Mouse (Mus musculus) heart, embryonic 11.5 days (tissue): ENCODE data around the gene Fabp2. TPM values are rescaled to one million over a fixed set of nuclear protein-coding genes. Genes with fewer than 3 reads are reported as not detected.

Experiments
- ATAC-seq: fragments of 200-750 bp; cut with Nextera tagmentation; replicated peaks from 2 replicates; pipeline ENCODE4 v1.8.0; 2017; ENCODE audit warnings: moderate library complexity; ENCODE audit not compliant: insufficient number of reproducible peaks, low FRiP score, low TSS enrichment
- H3K27ac ChIP-seq: fragments of 300-500 bp; sonication (generic); 2 replicates; pipeline ENCODE4 v1.5.1; 2014; ENCODE audit warnings: mild to moderate bottlenecking, low read depth, low read length
- H3K27me3 ChIP-seq: fragments of 300-500 bp; sonication (generic); 2 replicates; pipeline ENCODE4 v1.6.1; 2014; ENCODE audit warnings: mild to moderate bottlenecking, low read length, mixed read lengths; ENCODE audit not compliant: control insufficient read depth, insufficient read depth
- H3K36me3 ChIP-seq: fragments of 300-500 bp; sonication (generic); 2 replicates; pipeline ENCODE4 v1.6.1; 2014; ENCODE audit warnings: mild to moderate bottlenecking, low read length, moderate library complexity, mixed read lengths; ENCODE audit not compliant: control insufficient read depth, insufficient read depth
- H3K4me1 ChIP-seq: fragments of 300-500 bp; sonication (generic); 2 replicates; pipeline ENCODE4 v1.6.1; 2014; ENCODE audit warnings: low read length; ENCODE audit not compliant: control insufficient read depth, insufficient read depth
- H3K4me2 ChIP-seq: fragments of 300-500 bp; sonication (generic); 2 replicates; pipeline ENCODE4 v1.6.1; 2014; ENCODE audit warnings: mild to moderate bottlenecking, moderate library complexity
- H3K4me3 ChIP-seq: fragments of 300-500 bp; sonication (generic); 2 replicates; pipeline ENCODE4 v1.5.1; 2014; ENCODE audit warnings: low read depth, low read length
- H3K9ac ChIP-seq: fragments of 300-500 bp; sonication (generic); 2 replicates; pipeline ENCODE4 v1.6.1; 2014; ENCODE audit warnings: mild to moderate bottlenecking, low read depth, low read length, moderate library complexity
- H3K9me3 ChIP-seq: fragments of 300-500 bp; sonication (generic); replicated peaks from 2 replicates; pipeline ENCODE4 v1.6.1; 2016; ENCODE audit warnings: low read length; ENCODE audit not compliant: control insufficient read depth
- WGBS: fragments of 180-500 bp; shearing (Covaris S2); extraction: QIAGEN DNeasy Blood & Tissue Kit; methylation state at CpG from one replicate; pipeline ENCODE4 v1.1.7; 2014; ENCODE audit not compliant: insufficient replicate concordance; 5-methylcytosine and 5-hydroxymethylcytosine counted together
- polyA plus RNA-seq: library from polyadenylated mRNA; unstranded; fragments of >200 nt; fragmentation: Nextera tagmentation; extraction: Ambion mirVana; gene quantifications from 2 replicates; pipeline ENCODE4 v1.2.1, GENCODE M21; 2014

Fabp2 gene
- polyA plus RNA-seq, 1 experiment from 2014 or later: 0.27 TPM

DNA sequence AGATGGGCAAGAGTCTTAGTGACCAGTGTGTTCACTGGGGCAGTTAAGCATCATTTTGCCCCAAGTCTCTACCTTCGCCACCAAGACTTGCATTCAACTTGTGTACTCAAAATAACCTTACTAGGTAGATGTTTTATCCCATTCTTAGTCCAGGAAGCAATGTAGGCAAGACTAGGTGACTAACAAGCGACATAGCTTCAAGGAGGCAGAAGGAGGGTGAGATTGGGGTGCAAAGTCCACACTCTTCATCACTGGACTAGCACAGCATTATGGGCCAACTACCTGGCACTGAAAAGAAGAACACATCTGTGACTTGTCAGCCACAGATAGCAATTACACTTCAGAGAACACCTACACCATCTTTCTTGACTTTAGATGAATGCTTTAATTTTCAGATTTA, 18.0 kb upstream of the Fabp2 start:
- Histone ChIP-seq H3K9me3 (no peaks in the 10 kb centered on the region), H3K36me3 (no peaks in the 10 kb centered on the region), H3K4me1 (no peaks in the 10 kb centered on the region), H3K9ac (no peak overlapping the region), H3K4me2 (no peak overlapping the region), H3K27me3 (no peaks in the 10 kb centered on the region), H3K4me3 (no peak overlapping the region), H3K27ac (no peak overlapping the region)
- no peak for ATAC-seq
- WGBS: 83% methylated on average over 2 of the region's 2 CpGs

GRCm38 (mm10) chr3:122877543-122877942, 17.3 kb upstream of the Fabp2 start:
- H3K4me2 ChIP-seq: no peak overlapping the region
- H3K9ac ChIP-seq: no peak overlapping the region
- no peaks in the 10 kb centered on the region for H3K9me3 ChIP-seq
- no peaks in the 10 kb centered on the region for H3K4me1 ChIP-seq
- WGBS: 78% methylated on average over 3 of the region's 3 CpGs
- no peaks in the 10 kb centered on the region for H3K27me3 ChIP-seq
- H3K4me3 ChIP-seq: no peak overlapping the region
- H3K27ac ChIP-seq: no peak overlapping the region
- no peaks in the 10 kb centered on the region for H3K36me3 ChIP-seq
- no peak for ATAC-seq

DNA sequence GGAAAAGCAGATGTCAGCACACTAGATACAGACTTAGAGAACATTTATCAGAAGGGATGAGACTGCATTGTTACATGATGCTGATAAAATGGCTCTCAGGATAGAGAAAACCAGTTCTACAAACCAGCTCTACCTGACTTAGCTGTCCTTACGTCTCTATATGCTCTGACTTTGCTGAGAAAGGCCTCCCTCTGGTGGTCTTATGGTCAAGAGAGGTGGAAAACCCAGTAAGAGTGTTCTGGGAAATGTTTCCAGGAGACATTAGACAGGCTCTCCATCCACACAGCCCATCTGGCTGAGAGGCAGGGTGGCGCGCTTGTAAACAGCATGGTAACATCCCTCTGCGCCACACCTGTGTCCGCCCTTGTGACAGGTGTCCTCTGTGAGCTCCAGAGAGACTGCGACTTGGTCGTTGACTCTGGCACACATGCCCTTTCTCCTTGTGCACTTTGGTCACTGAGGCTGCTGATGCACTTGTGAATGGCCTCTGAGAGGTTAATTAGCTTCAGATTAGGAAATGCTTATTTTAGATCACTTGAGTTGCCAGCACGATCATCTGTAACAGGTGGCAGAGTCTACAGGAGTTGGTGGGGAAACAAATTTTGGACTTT, 16.1 kb upstream of the Fabp2 start:
- ATAC-seq: no peak
- H3K4me1 ChIP-seq: no peaks in the 10 kb centered on the region
- no peak overlapping the region for H3K4me2 ChIP-seq
- no peak overlapping the region for H3K9ac ChIP-seq
- H3K27me3 ChIP-seq: no peaks in the 10 kb centered on the region
- no peak overlapping the region for H3K27ac ChIP-seq
- H3K36me3 ChIP-seq: no peaks in the 10 kb centered on the region
- H3K9me3 ChIP-seq: no peaks in the 10 kb centered on the region
- no peak overlapping the region for H3K4me3 ChIP-seq
- WGBS: 72% methylated on average over 8 of the region's 8 CpGs

DNA sequence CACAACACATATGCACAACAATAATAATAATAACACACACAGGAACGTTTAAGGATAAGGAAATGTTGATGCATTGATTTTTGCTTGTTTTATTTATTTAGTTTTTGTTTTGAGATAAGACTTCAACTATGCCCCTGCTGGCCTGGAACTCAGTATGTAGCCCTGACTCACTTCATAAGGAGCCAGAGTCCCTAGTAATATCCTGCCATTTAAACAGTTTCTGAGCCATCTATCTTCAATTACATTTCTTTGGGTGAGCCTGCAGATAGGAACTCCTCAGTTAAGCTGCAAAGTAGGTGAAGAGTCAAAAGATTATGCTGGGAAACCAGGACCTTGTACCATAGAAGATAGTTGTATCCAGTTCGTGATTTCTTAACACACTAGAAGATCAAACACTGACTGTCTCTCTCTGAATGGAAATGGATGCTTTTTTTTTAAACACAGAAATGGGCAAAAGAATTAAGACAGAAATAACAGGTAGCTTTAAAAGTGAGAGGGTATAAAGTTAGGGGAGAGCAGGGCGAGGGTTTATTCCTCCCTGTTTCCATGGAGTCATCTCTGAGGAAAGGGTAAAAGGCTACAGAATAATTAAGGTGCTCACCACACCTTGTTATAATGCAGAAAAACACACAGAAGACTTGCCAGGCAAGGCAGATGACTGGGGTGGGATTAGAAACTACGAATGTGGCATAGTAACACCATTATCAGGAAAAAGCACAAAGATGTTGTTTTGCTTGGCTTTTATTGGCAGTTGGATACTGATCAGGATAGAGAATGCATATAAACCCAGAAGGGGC, 7.2 kb upstream of the Fabp2 start:
- whole genome bisulfite sequencing: 64% methylated on average over 4 of the region's 4 CpGs
- no peak for ATAC-seq
- Histone ChIP-seq H3K9me3 (no peaks in the 10 kb centered on the region), H3K27me3 (no peaks in the 10 kb centered on the region), H3K4me2 (no peak overlapping the region), H3K4me3 (no peak overlapping the region), H3K9ac (no peak overlapping the region), H3K4me1 (no peaks in the 10 kb centered on the region), H3K36me3 (no peaks in the 10 kb centered on the region), H3K27ac (no peak overlapping the region)

DNA sequence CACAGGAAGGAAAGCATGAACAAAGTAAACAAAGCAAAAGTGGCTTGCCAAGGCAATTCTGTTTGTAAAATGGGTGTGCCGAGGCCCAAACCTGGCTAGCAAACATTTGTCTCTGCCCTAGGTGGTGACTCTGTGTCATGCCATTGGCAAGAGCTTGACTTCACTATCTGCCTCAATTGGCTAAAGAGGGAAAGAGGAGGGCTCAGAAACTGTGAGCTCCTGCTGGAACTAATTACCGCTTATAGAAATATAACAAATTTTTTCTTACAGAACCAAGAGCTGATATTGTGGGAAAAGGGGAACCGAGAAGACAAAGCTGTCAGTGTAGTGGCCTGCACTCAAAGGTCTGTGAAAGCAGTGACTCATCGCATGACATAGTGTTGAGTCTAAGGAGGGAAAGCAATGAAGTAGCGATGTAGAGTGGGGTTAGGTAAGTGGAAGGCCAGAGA, 6.5 kb upstream of the Fabp2 start:
- WGBS: 59% methylated on average over 5 of the region's 5 CpGs
- H3K4me1 ChIP-seq: no peaks in the 10 kb centered on the region
- H3K36me3 ChIP-seq: no peaks in the 10 kb centered on the region
- no peak overlapping the region for H3K4me3 ChIP-seq
- no peak overlapping the region for H3K27ac ChIP-seq
- H3K9me3 ChIP-seq: no peaks in the 10 kb centered on the region
- no peaks in the 10 kb centered on the region for H3K27me3 ChIP-seq
- ATAC-seq: no peak
- H3K9ac ChIP-seq: no peak overlapping the region
- H3K4me2 ChIP-seq: no peak overlapping the region

GRCm38 (mm10) chr3:122895189-122895731, 388 bp downstream of the Fabp2 start:
- 63% methylated on average over 11 of the region's 11 CpGs for WGBS
- no peak for ATAC-seq
- no peak overlapping the region for H3K4me2 ChIP-seq
- no peaks in the 10 kb centered on the region for H3K9me3 ChIP-seq
- no peaks in the 10 kb centered on the region for H3K36me3 ChIP-seq
- H3K27me3 ChIP-seq: no peaks in the 10 kb centered on the region
- H3K9ac ChIP-seq: no peak overlapping the region
- no peak overlapping the region for H3K4me3 ChIP-seq
- no peak overlapping the region for H3K27ac ChIP-seq
- no peaks in the 10 kb centered on the region for H3K4me1 ChIP-seq

DNA sequence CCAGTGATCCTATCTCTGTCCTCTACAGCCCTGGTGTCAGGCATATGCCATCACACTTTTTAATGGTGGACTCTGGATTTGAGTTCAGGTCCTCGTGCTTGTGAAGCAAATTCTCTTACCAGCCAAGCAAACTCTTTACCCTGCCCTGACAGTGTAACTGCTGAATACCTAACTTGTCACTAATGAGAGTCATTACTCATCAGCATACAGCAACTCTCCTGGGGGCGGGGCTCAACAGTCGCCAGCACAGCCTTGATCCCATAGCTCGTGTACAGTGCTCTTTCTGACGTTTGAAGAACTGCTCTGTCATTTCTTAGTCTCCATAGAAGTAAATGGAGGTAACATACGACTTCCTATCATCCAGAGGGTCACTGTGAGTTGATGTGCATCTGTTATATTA, 3.4 kb downstream of the Fabp2 start:
- no peak for ATAC-seq
- Histone ChIP-seq H3K4me2 (no peak overlapping the region), H3K4me3 (no peak overlapping the region), H3K9me3 (no peaks in the 10 kb centered on the region), H3K36me3 (no peaks in the 10 kb centered on the region), H3K9ac (no peak overlapping the region), H3K27me3 (no peaks in the 10 kb centered on the region), H3K4me1 (no peaks in the 10 kb centered on the region), H3K27ac (no peak overlapping the region)
- WGBS: 62% methylated on average over 6 of the region's 6 CpGs

DNA sequence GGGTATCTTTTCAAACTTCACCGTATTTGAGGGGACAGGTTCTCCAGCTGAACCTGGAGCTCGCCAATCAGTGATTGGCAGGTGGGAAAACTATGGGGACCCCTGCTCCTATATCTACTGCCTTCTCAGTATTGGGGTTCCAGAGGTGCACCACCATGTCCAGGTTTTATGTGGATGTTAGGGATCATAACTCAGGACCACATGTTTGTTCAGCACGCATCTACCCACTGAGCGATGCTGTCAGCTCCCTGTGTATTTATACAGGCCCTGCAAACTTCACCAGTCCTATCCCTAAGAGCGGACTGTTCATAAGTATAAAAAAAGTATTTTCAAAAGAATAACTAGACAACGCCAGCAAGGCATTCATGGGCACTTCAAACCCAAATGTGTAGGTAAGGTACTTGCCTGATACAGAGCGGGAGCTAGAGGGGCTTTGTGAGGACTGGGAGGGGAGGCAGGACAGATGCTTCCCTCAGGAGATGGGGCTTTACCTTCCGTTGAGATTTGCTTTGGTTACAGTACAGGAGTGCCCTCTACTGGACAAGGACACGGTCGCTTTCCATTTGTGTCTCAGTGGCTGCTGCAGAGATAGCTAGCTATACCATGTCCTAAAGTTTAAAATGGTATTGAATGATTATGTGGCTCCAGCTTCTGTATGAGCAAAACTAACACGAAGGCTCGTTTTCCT, 9.0 kb downstream of the Fabp2 start:
- H3K9me3 ChIP-seq: no peaks in the 10 kb centered on the region
- H3K27ac ChIP-seq: no peak overlapping the region
- WGBS: 39% methylated on average over 12 of the region's 12 CpGs
- no peak overlapping the region for H3K4me3 ChIP-seq
- H3K4me1 ChIP-seq: no peaks in the 10 kb centered on the region
- no peaks in the 10 kb centered on the region for H3K27me3 ChIP-seq
- no peak overlapping the region for H3K9ac ChIP-seq
- H3K36me3 ChIP-seq: no peaks in the 10 kb centered on the region
- ATAC-seq: no peak
- no peak overlapping the region for H3K4me2 ChIP-seq
